Mouse (Mus musculus) forebrain, embryonic 10.5 days (tissue): Measurements from ENCODE around the gene Jmjd6. TPM values are rescaled to one million over a fixed set of nuclear protein-coding genes. Genes with fewer than 3 reads are reported as not detected.
"Not testable (repeated sequence)": the region's sequence is repeated elsewhere in the genome, so short reads cannot be mapped to it uniquely, and the experiment has no call there.

Experiments
- DNase-seq: peaks from one replicate; pipeline ENCODE4 v3.0.0-alpha.2; 2017; ENCODE audit warnings: low spot score; ENCODE audit errors: extremely low spot score
- H3K27ac ChIP-seq: fragments of 300-500 bp; sonication (generic); 2 replicates; pipeline ENCODE4 v1.5.1; 2016; ENCODE audit warnings: mild to moderate bottlenecking
- H3K27me3 ChIP-seq: fragments of 300-500 bp; sonication (generic); 2 replicates; pipeline ENCODE4 v1.6.1; 2016; ENCODE audit warnings: mild to moderate bottlenecking; ENCODE audit not compliant: poor library complexity, severe bottlenecking
- H3K36me3 ChIP-seq: fragments of 300-500 bp; sonication (generic); replicated peaks from 2 replicates; pipeline ENCODE4 v1.6.1; 2016; ENCODE audit warnings: mild to moderate bottlenecking, moderate library complexity
- H3K4me1 ChIP-seq: fragments of 300-500 bp; sonication (generic); 2 replicates; pipeline ENCODE4 v1.6.1; 2016
- H3K4me3 ChIP-seq: fragments of 300-500 bp; sonication (generic); 2 replicates; pipeline ENCODE4 v1.5.1; 2016; ENCODE audit warnings: mild to moderate bottlenecking, moderate library complexity
- H3K9me3 ChIP-seq: fragments of 300-500 bp; sonication (generic); 2 replicates; pipeline ENCODE4 v1.6.1; 2016; ENCODE audit warnings: mild to moderate bottlenecking, moderate library complexity
- WGBS: fragments of 180-500 bp; shearing (Covaris S2); methylation state at CpG from one replicate; pipeline ENCODE4 v1.1.7; 2016; 5-methylcytosine and 5-hydroxymethylcytosine counted together
- polyA plus RNA-seq: library from polyadenylated mRNA; unstranded; fragments of >200 nt; fragmentation: Nextera tagmentation; extraction: Ambion mirVana; gene quantifications from 2 replicates; pipeline ENCODE4 v1.2.1, GENCODE M21; 2016

Gene Jmjd6
- polyA plus RNA-seq, 1 experiment from 2014 or later, result 91.1 TPM

DNA sequence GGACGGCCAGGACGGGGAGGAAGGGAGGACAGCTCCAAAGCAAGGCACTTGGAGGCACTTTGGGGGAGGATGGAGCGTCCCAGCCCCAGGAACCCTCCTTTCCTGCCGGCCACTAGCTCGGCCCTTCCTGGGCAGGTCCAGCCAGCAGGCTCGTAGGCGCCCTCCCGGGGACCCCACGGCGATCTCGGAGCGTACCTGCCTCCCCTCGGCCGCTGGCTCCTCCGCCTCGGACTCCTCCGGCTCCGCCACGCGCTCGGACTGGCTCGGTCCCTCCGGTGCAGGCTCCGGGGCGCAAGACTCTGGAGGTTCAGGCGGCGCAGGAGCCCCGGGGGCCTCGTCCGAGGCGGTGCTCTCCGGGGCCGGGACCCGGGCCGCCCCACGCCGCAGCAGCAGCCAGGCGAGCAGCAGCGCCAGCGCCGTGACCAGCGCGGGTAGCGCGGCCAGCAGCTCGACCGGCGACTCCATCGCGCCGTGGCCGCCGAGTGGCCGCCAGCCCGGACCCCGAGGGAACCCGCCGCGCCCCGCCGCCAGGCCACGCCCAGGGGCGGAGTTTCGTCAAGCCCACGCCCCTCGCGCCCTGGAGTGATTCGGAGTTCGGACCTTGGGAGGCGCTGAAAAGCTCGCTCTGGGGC lies 15.6 kb downstream of the Jmjd6 start, which contains the start of gene Mxra7:
Gene Mxra7 (minus strand): TSS at position 513 of the 632 bp plus-strand sequence.
- peak; percentile 77 for DNase-seq
- Histone ChIP-seq H3K4me1 (peaks cover 54% of the 10 kb centered on the region), H3K4me3 (peak within 1 kb of the TSS; percentile 85)

DNA sequence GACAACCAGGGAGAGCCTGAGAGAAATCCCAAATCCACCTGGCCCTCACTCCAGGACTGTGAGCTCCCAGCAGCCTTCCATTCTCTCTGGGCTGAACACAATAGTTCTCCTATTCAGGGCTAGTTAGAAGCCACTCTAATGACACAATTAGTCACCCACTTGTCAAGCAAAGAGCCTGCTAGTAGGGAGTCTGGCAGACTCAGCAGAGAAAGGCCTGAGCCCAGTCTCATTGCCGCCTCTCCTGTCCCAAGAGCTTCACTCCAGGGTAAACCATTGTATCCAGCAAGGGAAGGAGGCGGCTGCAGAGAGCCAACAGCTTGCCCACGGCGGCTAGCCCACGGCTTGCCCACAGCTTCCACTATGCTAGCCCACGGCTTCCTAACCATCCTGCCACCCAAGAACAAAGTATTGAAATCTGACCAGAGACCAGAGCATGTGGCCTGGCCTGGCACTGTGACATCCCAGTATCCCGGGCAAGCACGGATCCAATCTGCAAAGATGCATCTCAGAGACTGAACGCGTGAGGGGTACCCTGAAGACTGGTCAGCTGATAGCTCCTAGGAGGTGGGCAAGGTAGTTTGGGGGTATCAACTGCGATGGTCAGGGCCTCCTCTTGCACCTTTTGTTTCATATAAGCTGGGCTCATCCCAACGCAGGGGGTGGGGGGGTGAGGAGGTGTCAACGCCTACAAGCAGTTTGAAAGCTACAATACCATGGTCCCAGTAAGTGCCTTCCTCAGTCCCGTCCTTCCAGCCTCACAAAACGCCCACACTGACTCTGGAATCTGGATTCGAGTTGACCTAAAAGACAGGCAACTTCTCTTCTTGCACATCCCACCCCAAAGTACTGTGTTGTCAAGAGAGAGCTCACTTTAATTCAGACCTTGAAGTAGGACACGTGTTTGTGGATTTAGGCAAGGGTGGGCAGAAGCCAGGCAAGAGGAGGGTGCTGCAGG lies 16.4 kb downstream of the Jmjd6 start:
- DNase-seq, result no peak
- Histone ChIP-seq H3K27me3 (peaks cover 9% of the 10 kb centered on the region; the same call in 1 of the 2 replicates), H3K4me1 (peaks cover 57% of the 10 kb centered on the region), H3K4me3 (peak overlapping the region; percentile 85), H3K9me3 (no peaks in the 10 kb centered on the region), H3K36me3 (peaks cover 16% of the 10 kb centered on the region), H3K27ac (peak overlapping the region; percentile 92)
- 10% methylated on average over 17 of the region's 17 CpGs for WGBS

More for the DNA sequence above, 15.6 kb downstream of the Jmjd6 start, which contains the start of gene Mxra7:
- Histone ChIP-seq H3K9me3 (no peaks in the 10 kb centered on the region), H3K27ac (peak within 1 kb of the TSS; percentile 92), H3K27me3 (peaks cover 9% of the 10 kb centered on the region; the same call in 1 of the 2 replicates), H3K36me3 (peaks cover 19% of the 10 kb centered on the region)
- under 1% methylated on average over 71 of the region's 71 CpGs for WGBS

DNA sequence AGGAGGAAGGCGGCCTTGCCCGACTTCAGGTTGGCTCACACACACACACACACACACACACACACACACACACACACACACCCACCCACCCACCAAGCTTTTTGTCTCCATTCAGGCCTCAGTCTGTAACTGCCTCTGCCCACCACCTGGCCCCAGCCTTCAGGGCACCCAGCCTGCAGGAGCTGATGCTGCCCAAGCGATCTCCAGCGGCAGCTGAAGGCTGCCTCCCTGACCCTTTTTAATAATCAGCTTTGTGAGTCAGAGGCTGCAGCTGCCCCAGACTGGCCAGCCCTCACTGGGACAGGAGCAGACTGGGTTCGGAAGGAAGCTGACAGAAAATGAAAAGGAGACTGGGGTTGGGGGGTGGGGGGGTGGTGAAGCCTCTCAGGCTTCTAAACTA lies 18.0 kb downstream of the Jmjd6 start:
- no peaks in the 10 kb centered on the region for H3K9me3 ChIP-seq
- no peak for DNase-seq
- H3K27me3 ChIP-seq, result peaks cover 9% of the 10 kb centered on the region; the same call in 1 of the 2 replicates
- peak overlapping the region; percentile 16 for H3K4me3 ChIP-seq
- peaks cover 3% of the 10 kb centered on the region; the same call in 1 of the 2 replicates for H3K36me3 ChIP-seq
- H3K4me1 ChIP-seq, result peaks cover 73% of the 10 kb centered on the region
- WGBS, result 72% methylated on average over 5 of the region's 5 CpGs
- peak overlapping the region; percentile 92 for H3K27ac ChIP-seq

DNA sequence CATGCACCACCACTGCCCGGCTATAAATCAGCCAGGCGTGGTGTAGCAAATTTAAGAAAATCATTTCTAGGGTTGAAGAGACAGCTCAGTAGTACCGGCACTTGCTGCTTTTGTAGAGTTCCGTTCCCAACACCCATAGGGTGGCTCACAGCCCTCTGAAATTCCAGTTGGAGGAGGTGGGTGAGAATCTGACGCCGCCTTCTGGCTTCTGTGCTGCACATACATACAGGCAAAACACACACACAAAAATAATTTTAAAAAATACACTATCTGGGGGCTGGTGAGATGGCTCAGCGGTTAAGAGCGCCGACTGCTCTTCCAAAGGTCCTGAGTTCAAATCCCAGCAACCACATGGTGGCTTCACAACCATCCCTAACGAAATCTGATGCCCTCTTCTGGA lies 19.4 kb downstream of the Jmjd6 start:
- WGBS, result 95% methylated on average over 10 of the region's 10 CpGs
- peaks cover 76% of the 10 kb centered on the region for H3K4me1 ChIP-seq
- H3K27ac ChIP-seq, DNase-seq, H3K4me3 ChIP-seq, H3K9me3 ChIP-seq, H3K36me3 ChIP-seq, H3K27me3 ChIP-seq: not testable (repeated sequence)

DNA sequence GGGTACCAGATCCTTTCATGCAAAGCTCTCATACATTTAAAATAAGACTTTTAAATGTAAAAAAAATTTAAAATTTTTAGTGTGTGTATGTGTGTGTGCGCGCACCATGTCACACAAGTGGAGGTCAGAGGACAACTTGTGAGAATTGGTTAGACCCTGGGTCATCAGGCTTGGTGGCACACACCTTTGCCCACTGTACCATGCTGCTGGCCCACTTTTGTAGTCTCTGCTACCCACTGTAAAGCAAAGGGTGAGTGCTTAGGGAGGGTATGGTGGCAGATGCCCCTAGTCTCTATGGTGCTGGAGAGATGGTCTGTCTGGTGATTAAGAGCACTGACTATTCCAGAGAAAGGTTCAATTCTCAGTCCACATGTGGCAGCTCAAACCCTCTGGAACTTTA lies 20.0 kb downstream of the Jmjd6 start:
- Histone ChIP-seq H3K4me3 (no peak overlapping the region), H3K4me1 (peaks cover 70% of the 10 kb centered on the region), H3K9me3 (no peaks in the 10 kb centered on the region), H3K36me3 (no peaks in the 10 kb centered on the region), H3K27me3 (peaks cover 9% of the 10 kb centered on the region; the same call in 1 of the 2 replicates), H3K27ac (no peak overlapping the region)
- WGBS, result 98% methylated on average over 2 of the region's 2 CpGs
- no peak for DNase-seq

DNA sequence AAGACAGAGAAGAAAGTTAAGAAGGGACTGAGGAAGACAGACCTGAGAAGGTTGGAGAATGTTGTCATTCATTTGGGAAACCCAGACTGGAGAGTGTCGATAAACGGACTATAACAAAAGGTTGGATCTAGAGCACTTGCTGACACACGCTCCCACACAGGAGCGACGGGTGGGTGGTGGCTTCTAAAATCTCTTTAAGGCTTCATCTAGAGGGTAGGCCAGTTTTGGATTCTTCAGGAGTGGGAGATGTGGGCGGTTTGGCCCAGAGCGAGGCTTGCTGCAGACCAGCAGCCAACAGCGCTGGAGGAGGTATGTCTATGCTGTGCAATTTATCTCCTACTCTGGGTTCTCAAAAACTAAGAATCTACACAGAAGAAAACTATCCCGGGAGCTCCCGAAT lies 20.6 kb downstream of the Jmjd6 start:
- no peaks in the 10 kb centered on the region for H3K36me3 ChIP-seq
- peaks cover 9% of the 10 kb centered on the region; the same call in 1 of the 2 replicates for H3K27me3 ChIP-seq
- no peaks in the 10 kb centered on the region for H3K9me3 ChIP-seq
- H3K4me3 ChIP-seq, result no peak overlapping the region
- H3K4me1 ChIP-seq, result peaks cover 64% of the 10 kb centered on the region
- 93% methylated on average over 10 of the region's 10 CpGs for WGBS
- no peak overlapping the region for H3K27ac ChIP-seq
- no peak for DNase-seq

GRCm38 (mm10) chr11:116822215-116822614 lies 21.0 kb downstream of the Jmjd6 start:
- no peaks in the 10 kb centered on the region for H3K9me3 ChIP-seq
- H3K4me3 ChIP-seq, result no peak overlapping the region
- H3K4me1 ChIP-seq, result peaks cover 61% of the 10 kb centered on the region
- no peaks in the 10 kb centered on the region for H3K36me3 ChIP-seq
- DNase-seq, result no peak
- H3K27ac ChIP-seq, result peak overlapping the region; percentile 25; the same call in 1 of the 2 replicates
- 76% methylated on average over 10 of the region's 10 CpGs for WGBS
- peaks cover 5% of the 10 kb centered on the region; the same call in 1 of the 2 replicates for H3K27me3 ChIP-seq

- Histone ChIP-seq H3K4me3 (no peak overlapping the region), H3K4me1 (peaks cover 61% of the 10 kb centered on the region), H3K36me3 (no peaks in the 10 kb centered on the region), H3K9me3 (no peaks in the 10 kb centered on the region), H3K27ac (peak overlapping the region; percentile 25), H3K27me3 (no peaks in the 10 kb centered on the region; the same call in 1 of the 2 replicates)
- no peak for DNase-seq
- WGBS, result 70% methylated on average over 13 of the region's 13 CpGs
Measured at GRCm38 (mm10) chr11:116821057-116821940, 21.9 kb downstream of the Jmjd6 start.

GRCm38 (mm10) chr11:116819932-116820593 lies 23.2 kb downstream of the Jmjd6 start:
- Histone ChIP-seq H3K9me3 (no peaks in the 10 kb centered on the region), H3K36me3 (no peaks in the 10 kb centered on the region), H3K27ac (0 out of 2 replicates have a peak overlapping the region, but pooled peaks have one; percentile 25), H3K27me3 (no peaks in the 10 kb centered on the region), H3K4me3 (no peak overlapping the region), H3K4me1 (peaks cover 61% of the 10 kb centered on the region)
- WGBS, result 92% methylated on average over 5 of the region's 5 CpGs
- no peak for DNase-seq

DNA sequence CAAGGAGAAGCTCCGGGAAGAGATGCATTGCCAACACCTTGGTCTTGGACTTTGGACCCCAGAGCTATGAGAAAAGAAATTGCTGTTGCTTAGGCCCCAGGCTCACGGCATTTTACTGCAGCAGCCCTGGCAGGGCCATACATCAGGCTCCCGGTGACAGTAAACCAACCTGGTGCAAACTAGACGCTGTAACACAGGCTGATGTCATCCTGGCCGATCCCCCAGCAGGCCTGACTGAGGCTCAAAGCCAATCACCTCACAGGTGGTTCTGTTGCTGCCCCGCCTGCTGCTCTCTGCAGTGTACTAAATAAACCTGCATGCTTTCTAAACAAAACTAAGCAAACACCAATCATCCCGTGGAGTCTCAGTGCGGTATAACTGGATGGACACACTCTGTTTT lies 24.5 kb downstream of the Jmjd6 start:
- 84% methylated on average over 8 of the region's 8 CpGs for WGBS
- Histone ChIP-seq H3K4me1 (peaks cover 72% of the 10 kb centered on the region), H3K4me3 (no peak overlapping the region), H3K27me3 (no peaks in the 10 kb centered on the region), H3K9me3 (no peaks in the 10 kb centered on the region), H3K36me3 (no peaks in the 10 kb centered on the region), H3K27ac (no peak overlapping the region)
- no peak for DNase-seq

DNA sequence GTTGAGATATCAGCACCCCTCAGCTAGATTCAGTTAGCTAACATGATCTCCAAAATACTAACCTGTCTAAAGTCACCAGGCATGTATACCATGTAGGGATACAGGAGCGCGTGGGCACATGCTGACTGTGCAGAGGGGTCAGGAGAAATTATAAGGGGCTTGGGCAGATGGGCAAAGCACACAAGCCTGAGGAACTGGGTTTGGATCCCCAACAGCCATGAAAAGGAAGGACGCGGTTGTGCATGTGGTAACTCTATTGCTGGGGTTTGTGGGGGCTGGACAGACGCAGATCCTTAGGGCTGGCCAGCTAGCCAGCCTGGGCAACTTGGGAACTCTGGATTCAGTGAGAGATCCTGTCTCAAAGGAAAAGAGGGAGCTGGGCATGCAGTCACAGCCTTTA lies 25.7 kb downstream of the Jmjd6 start:
- peaks cover 82% of the 10 kb centered on the region for H3K4me1 ChIP-seq
- no peak overlapping the region for H3K27ac ChIP-seq
- no peaks in the 10 kb centered on the region for H3K9me3 ChIP-seq
- no peak for DNase-seq
- no peak overlapping the region for H3K4me3 ChIP-seq
- no peaks in the 10 kb centered on the region for H3K27me3 ChIP-seq
- no peaks in the 10 kb centered on the region for H3K36me3 ChIP-seq
- WGBS, result 91% methylated on average over 5 of the region's 5 CpGs
